Mouse (Mus musculus): ENCODE results near the gene Pigq.

The Pigq gene

GRCm38 (mm10) chr17:25944366-25945163 is at the start of gene Pigq, which contains the start of gene Nhlrc4:
Pigq (minus strand) TSS chr17:25944936.
Nhlrc4 (minus strand) TSS chr17:25944961.
- in situ Hi-C loops (cut with MboI, MseI): no loop called here

DNA sequence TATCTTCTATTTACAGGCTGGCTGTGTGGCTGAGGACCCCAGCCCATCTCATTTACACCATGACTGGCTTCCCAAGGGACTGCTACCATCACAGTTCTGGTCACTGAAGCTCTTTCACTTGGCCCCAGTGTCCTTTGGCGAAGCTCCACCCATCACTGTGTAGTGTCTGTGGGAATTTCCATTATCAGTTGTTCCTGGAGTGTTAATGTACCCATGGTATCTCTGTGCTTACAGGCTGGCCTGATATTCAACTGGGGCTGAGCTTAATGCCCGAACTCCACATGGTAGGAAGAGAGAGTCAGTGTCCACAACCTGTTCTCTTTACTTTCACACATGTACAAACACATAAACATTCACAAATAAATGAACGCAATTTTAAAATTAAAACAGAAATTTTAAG is 48.8 kb upstream of the Pigq start:
- in situ Hi-C loops (cut with MboI, MseI): loop anchor here in 1 of 2 experiments (10.0 kb wide), 1 partner anchor 489 kb away; no protein-coding TSS in a partner anchor

DNA sequence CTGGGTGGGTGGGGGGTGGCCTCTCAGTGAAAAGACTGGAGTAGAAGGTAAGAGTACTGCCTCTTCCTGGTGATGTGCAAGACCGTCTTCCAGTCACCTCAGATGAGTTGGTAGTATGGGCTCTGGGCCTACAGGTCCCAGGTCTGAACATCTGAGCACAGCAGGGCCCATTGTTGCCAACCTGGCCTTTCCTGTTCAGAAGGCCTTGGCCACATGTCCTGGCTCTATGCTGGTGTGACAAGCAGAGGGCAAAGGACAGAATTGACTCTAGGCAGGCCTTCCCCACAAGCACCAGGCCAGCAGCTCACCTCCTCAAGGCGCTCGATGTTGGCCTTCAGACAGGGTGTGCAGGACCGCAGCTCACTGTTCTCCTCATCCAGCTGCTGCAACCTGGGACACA is 47.5 kb upstream of the Pigq start:
- in situ Hi-C loops (cut with MboI, MseI): loop anchor here in 1 of 2 experiments (10.0 kb wide), 1 partner anchor 487 kb away; no protein-coding TSS in a partner anchor

DNA sequence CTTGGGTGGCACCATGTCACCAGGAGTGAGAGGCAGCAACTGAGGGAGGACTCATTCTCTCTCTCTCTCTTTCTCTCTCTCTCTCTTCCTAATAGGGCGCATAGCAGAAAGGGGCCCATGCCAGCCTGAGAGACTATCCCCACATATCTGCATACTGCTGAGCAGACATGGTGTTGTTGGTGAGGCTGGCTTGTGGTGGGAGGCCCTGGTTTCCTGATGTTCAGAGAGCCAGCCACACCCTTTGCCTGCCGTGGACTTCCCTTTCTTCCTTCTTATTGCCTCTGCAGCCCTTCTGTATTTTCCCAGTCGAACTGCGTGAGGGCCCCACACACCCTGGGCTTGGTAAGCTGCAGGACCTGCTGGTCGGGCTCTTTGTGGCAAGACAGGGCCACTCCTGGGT is 45.6 kb upstream of the Pigq start:
- in situ Hi-C loops (cut with MboI, MseI): loop anchor here in 1 of 2 experiments (10.0 kb wide), 1 partner anchor 486 kb away; no protein-coding TSS in a partner anchor

- in situ Hi-C loops (cut with MboI, MseI): no loop called here
Measured at GRCm38 (mm10) chr17:25985306-25986294, 40.9 kb upstream of the Pigq start, which contains the start of gene Capn15. Capn15 (minus strand) TSS chr17:25985796.

- in situ Hi-C loops (cut with MboI, MseI): no loop called here
Measured at GRCm38 (mm10) chr17:25984556-25985305, 40.0 kb upstream of the Pigq start.

DNA sequence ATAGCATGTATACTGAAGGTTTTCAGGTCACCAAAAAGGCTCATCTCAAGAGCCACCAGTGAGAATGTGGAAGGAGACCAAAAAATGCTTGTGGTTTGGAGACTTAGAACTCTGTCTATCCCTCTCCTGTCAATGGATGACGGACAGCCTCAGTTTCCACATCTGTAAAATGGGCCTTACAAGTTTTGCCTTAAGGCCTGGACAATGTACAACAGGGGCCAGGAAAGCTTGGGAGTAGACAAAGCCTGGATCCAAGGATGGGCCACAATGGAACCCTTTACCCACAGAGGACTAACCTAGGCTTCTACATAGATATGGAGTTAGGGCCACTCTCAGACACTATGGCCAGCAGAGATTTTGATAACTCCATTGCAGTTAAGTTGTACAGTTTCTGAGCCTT is 39.3 kb upstream of the Pigq start:
- in situ Hi-C loops (cut with MboI, MseI): no loop called here

- in situ Hi-C loops (cut with MboI, MseI): no loop called here
Measured at GRCm38 (mm10) chr17:25982913-25983312, 38.2 kb upstream of the Pigq start.

GRCm38 (mm10) chr17:25980854-25981253 is 36.1 kb upstream of the Pigq start:
- in situ Hi-C loops (cut with MboI, MseI): no loop called here

DNA sequence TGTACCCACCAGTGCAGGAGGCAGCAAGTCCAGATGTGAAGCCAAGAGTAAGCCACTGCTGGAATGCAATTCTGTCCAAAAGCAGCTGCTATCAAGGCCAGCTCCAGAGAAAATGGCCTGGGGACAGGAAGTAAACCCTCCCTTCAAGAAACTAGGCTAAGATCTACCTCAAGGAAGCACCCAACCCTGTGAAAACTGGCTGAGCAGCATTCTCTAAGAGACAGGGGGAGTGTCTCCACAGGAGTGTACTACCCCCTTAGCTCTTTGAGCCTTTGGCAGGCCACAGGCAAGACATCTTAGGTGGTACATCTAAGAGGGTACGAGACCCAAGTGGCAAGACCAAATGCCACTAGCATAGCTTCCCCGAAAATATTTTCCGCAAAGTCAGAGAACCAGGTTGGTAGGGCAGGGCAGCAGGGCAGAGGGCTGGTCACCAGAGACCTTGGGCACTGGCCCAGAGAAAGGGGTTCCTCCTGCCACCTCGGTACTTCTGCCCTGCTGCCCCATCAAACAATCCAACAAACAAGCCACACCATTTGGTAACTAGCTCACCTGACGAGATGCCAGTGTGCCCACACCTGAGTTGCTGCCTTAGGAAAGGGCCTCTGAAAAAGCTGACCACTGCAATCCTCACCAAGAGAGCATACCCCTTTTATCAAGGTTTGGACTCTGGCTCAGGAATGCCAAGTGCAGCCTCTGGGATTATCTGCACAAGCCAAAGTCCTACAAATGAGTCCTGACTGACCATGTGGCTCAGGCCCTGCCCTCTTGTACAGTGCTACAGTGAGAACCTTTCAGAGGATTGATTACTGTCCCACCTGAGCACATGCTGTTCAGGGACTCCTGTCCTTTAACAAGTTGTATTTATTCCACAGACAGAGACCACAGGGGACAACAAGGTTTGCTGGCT is 35.3 kb upstream of the Pigq start:
- in situ Hi-C loops (cut with MboI, MseI): loop anchor here in 1 of 2 experiments (5.0 kb wide), 1 partner anchor 78 kb away; no protein-coding TSS in a partner anchor

GRCm38 (mm10) chr17:25970954-25971707 is 26.4 kb upstream of the Pigq start:
- in situ Hi-C loops (cut with MboI, MseI): no loop called here

- in situ Hi-C loops (cut with MboI, MseI): no loop called here
Measured at GRCm38 (mm10) chr17:25970448-25970847, 25.7 kb upstream of the Pigq start.

DNA sequence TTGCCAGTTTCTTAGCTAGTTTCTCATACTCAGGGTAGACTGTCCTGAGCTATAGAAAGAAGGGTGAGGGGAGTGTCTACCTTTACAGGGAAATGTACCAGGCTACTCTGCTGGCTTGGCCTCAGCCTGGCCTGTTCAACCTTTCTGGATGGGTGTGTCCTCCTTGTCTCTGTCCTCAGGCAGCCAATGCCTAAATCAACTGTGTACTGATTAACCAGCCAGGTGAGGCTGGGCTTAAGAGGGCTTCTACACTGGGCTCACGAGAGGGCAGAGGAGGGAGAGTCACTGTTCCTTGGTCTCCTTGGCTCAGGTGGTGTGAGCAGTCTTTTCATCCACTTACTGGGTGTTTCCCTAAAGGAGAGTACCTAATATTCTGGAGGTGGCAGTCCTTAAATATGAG is 23.4 kb upstream of the Pigq start:
- in situ Hi-C loops (cut with MboI, MseI): no loop called here

DNA sequence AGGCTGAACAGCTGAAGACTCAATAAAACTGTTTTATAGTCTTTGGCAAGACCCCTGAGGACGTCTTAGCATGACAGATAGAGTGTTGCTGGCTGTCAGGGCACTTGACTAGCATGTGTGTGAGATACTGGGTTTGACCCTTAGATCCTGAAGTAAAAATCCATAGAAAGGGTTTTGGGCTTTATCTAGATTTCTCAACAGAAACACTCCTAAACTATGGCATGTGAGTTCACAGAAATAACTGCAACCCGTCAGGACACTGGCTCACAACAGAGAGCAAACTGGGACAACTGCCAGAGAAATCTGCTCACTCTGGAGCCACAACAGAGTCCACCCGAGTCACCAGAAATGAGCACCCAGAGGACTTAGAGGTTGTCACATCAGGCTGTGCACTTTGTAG is 22.9 kb upstream of the Pigq start:
- in situ Hi-C loops (cut with MboI, MseI): no loop called here

- in situ Hi-C loops (cut with MboI, MseI): no loop called here
Measured at GRCm38 (mm10) chr17:25964271-25964670, 19.5 kb upstream of the Pigq start.

DNA sequence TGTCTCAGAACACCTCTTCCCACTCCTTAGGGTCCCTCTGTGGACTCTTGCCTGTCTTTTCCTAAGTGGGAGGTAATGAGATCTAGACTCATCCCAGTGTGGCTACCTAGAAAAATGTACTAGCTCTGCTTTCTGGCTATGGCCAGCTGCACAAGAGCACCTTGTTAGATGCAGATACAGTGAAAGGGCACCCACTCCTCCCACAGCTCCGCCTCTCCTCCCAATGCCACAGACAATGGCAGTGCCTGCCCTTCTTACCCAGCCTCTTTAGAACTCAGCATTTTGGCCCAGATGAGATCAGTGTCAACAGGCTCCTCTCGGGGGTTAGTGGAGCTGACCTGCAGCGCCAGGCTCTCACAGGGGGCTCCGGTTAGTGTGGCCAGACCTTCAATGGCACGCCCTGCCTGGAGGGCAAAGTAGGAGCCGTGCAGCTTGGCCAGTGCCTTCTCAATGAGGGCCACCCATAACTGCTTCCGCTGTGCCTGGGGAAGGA is 17.7 kb upstream of the Pigq start:
- in situ Hi-C loops (cut with MboI, MseI): no loop called here

- in situ Hi-C loops (cut with MboI, MseI): no loop called here
Measured at GRCm38 (mm10) chr17:25961566-25961965, 16.8 kb upstream of the Pigq start.

GRCm38 (mm10) chr17:25959630-25960467 is 15.1 kb upstream of the Pigq start:
- in situ Hi-C loops (cut with MboI, MseI): no loop called here
